ENCODE assay signal across 8 mouse cellular contexts in the genomic region with DNA sequence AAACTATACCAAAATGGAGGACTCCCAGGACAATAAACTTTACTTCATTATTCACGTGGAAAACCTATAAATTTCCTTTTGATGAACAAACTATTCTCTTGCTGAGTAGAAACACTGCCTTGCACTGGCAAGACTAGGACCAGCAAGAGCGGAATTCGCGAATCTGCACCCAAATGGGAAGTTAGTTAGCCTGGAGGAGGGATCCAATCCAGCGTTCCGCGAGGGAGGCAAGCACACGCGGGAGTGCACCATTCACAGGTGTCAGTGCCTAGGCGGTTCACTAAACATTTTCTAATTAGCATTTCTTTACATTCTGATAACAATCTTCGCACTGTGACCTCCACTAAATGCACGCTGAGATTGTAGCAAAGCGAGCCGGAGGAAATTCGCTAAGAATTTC. TPM values are rescaled to one million over a fixed set of nuclear protein-coding genes. Genes with fewer than 3 reads are reported as not detected.
DNase-seq lines count a peak whose midpoint lies in the region; ATAC-seq and TF ChIP-seq lines count a peak whose summit lies in the region.

No protein-coding gene starts in this region.

- H3K9ac ChIP-seq in kidney, embryonic 15.5 days: peak overlapping the region; percentile 93; the same call in 1 of the 2 replicates
- H3K9ac ChIP-seq in heart, embryonic 13.5 days: peak overlapping the region; percentile 93
- H3K9ac ChIP-seq in limb, embryonic 14.5 days (ENCODE audit: low read depth, low read length, severe bottlenecking): no peak overlapping the region

- 0 out of 2 replicates have a peak overlapping the region, but pooled peaks have one; percentile 27 for H3K27ac ChIP-seq in kidney, embryonic 15.5 days
- no peak overlapping the region for H3K27ac ChIP-seq in heart, embryonic 13.5 days (replicated peaks)
- H3K27ac ChIP-seq in limb, embryonic 14.5 days (replicated peaks; ENCODE audit: low read depth, low read length): no peak overlapping the region

- H3K27me3 ChIP-seq in kidney, embryonic 15.5 days: no peaks in the 10 kb centered on the region
- 0 out of 2 replicates have a peak, but pooled peaks cover 2% of the 10 kb centered on the region for H3K27me3 ChIP-seq in heart, embryonic 13.5 days (replicated peaks)
- peaks cover 50% of the 10 kb centered on the region for H3K27me3 ChIP-seq in limb, embryonic 14.5 days (ENCODE audit: control insufficient read depth, insufficient read depth, low read length)

- no peak for TF ChIP-seq POLR2A in limb, embryonic 14.5 days (IDR thresholded peaks at IDR 0.05; ENCODE audit: borderline replicate concordance, extremely low read depth, insufficient read depth, insufficient read length)

- peaks cover 56% of the 10 kb centered on the region for H3K4me1 ChIP-seq in kidney, embryonic 15.5 days
- H3K4me1 ChIP-seq in heart, embryonic 13.5 days: peaks cover 43% of the 10 kb centered on the region
- peaks cover 9% of the 10 kb centered on the region; the same call in 1 of the 2 replicates for H3K4me1 ChIP-seq in limb, embryonic 14.5 days (ENCODE audit: control insufficient read depth, insufficient read depth, low read length)

- no peaks in the 10 kb centered on the region for H3K9me3 ChIP-seq in kidney, embryonic 15.5 days (replicated peaks)
- peaks cover 4% of the 10 kb centered on the region; the same call in 1 of the 2 replicates for H3K9me3 ChIP-seq in heart, embryonic 13.5 days
- H3K9me3 ChIP-seq in limb, embryonic 14.5 days (ENCODE audit: control insufficient read depth, low read length): no peaks in the 10 kb centered on the region

- WGBS in kidney, embryonic 15.5 days: 1% methylated on average over 15 of the region's 15 CpGs
- 5% methylated on average over 15 of the region's 15 CpGs for WGBS in heart, embryonic 13.5 days
- 4% methylated on average over 15 of the region's 15 CpGs for WGBS in limb, embryonic 14.5 days

- H3K4me3 ChIP-seq in kidney, embryonic 15.5 days (replicated peaks): peak overlapping the region; percentile 96
- H3K4me3 ChIP-seq in heart, embryonic 13.5 days: peak overlapping the region; percentile 96
- H3K4me3 ChIP-seq in limb, embryonic 14.5 days (replicated peaks; ENCODE audit: low read length): peak overlapping the region; percentile 83

- no peak for ATAC-seq in kidney, embryonic 15.5 days (replicated peaks; ENCODE audit: low FRiP score)
- no peak for ATAC-seq in heart, embryonic 13.5 days (ENCODE audit: extremely low read depth, insufficient number of reproducible peaks, low FRiP score, low TSS enrichment)
- no peak for ATAC-seq in limb, embryonic 14.5 days (ENCODE audit: low FRiP score, low read depth)

- peak overlapping the region; percentile 99 for H3K4me2 ChIP-seq in kidney, embryonic 15.5 days
- H3K4me2 ChIP-seq in heart, embryonic 13.5 days: peak overlapping the region; percentile 99
- peak overlapping the region; percentile 100 for H3K4me2 ChIP-seq in limb, embryonic 14.5 days (replicated peaks; ENCODE audit: low read depth, low read length, severe bottlenecking)

- H3K36me3 ChIP-seq in kidney, embryonic 15.5 days: no peaks in the 10 kb centered on the region
- H3K36me3 ChIP-seq in heart, embryonic 13.5 days: 0 out of 2 replicates have a peak, but pooled peaks cover 6% of the 10 kb centered on the region
- no peaks in the 10 kb centered on the region for H3K36me3 ChIP-seq in limb, embryonic 14.5 days (ENCODE audit: control insufficient read depth, insufficient read depth, low read length)

- DNase-seq in kidney, adult 11 months: no peak
- DNase-seq in cerebellum, postnatal 14 days: peak; percentile 36 to 46
- DNase-seq in limb, embryonic 14.5 days (ENCODE audit: low spot score): no peak
- peak; percentile 23 for DNase-seq in retina, postnatal 1 day
- no peak for DNase-seq in adipocyte (ENCODE audit: low spot score)
- no peak for DNase-seq in urinary bladder, postnatal 10 days (ENCODE audit: low spot score)

RNA-seq across cellular contexts. Expression of a gene that starts 1.4 kb away (rescaled TPM):
- polyA plus RNA-seq in kidney, embryonic 15.5 days (2015; fragmentation: Nextera tagmentation; extraction: Ambion mirVana): 25.5 and 28.0 TPM in 2 replicates
- 10.6 TPM in 2 replicates for polyA plus RNA-seq in heart, embryonic 13.5 days (2015; fragmentation: Nextera tagmentation; extraction: Ambion mirVana)
- 3.8 and 4.4 TPM in 2 replicates for polyA plus RNA-seq in limb, embryonic 14.5 days (2012; rRNA removed)
- polyA plus RNA-seq in limb, embryonic 14.5 days (2014; fragmentation: Nextera tagmentation; extraction: Ambion mirVana): 4.3 and 4.4 TPM in 2 replicates

RNA-seq across cellular contexts. Expression of a gene that starts 35.2 kb away (rescaled TPM):
- 0.30 TPM in 1 of 2 replicates, not detected in the other for polyA plus RNA-seq in kidney, embryonic 15.5 days (2015; fragmentation: Nextera tagmentation; extraction: Ambion mirVana)
- 0.11 and 0.27 TPM in 2 replicates for polyA plus RNA-seq in heart, embryonic 13.5 days (2015; fragmentation: Nextera tagmentation; extraction: Ambion mirVana)
- not detected in 2 replicates for polyA plus RNA-seq in limb, embryonic 14.5 days (2012; rRNA removed)
- polyA plus RNA-seq in limb, embryonic 14.5 days (2014; fragmentation: Nextera tagmentation; extraction: Ambion mirVana): not detected in 2 replicates

RNA-seq across cellular contexts. Expression of a gene that starts 39.1 kb away (rescaled TPM):
- 162 and 169 TPM in 2 replicates for polyA plus RNA-seq in kidney, embryonic 15.5 days (2015; fragmentation: Nextera tagmentation; extraction: Ambion mirVana)
- 109 and 118 TPM in 2 replicates for polyA plus RNA-seq in heart, embryonic 13.5 days (2015; fragmentation: Nextera tagmentation; extraction: Ambion mirVana)
- 108 and 123 TPM in 2 replicates for polyA plus RNA-seq in limb, embryonic 14.5 days (2012; rRNA removed)
- 172 and 177 TPM in 2 replicates for polyA plus RNA-seq in limb, embryonic 14.5 days (2014; fragmentation: Nextera tagmentation; extraction: Ambion mirVana)

Comparison
In these comparisons a context has a peak if more than half of its experiments do, and no peak if none do; other contexts are left out.
1. DNase-seq: peak in cerebellum, postnatal 14 days (2 of 2) and retina, postnatal 1 day (single experiment); none in kidney, adult 11 months (single experiment), limb, embryonic 14.5 days (single experiment), adipocyte (single experiment) and urinary bladder, postnatal 10 days (single experiment).
2. Peak in every context shown above with its lines, with median percentiles within 50 percentile points of each other: H3K4me2 ChIP-seq and H3K4me3 ChIP-seq.